Mouse (Mus musculus) inflammation-experienced regulatory T-cells, adult 6 months (primary cell): ENCODE data around the gene Nrde2. TPM values are rescaled to one million over a fixed set of nuclear protein-coding genes. Genes with fewer than 3 reads are reported as not detected.
A peak's percentile ranks its signal among the peaks of the same experiment; 100 is the strongest.
"Not testable (repeated sequence)": the region's sequence is repeated elsewhere in the genome, so short reads cannot be mapped to it uniquely, and the experiment has no call there.

Experiments
- ATAC-seq: one replicate; pipeline ENCODE4 v1.8.0; 2017
- polyA plus RNA-seq, 3 experiments: library from polyadenylated mRNA; unstranded; fragments of 100-300 nt; shearing (Covaris generic); gene quantifications; one replicate each; pipeline ENCODE4 v1.2.1; 2017

The Nrde2 gene
- 10 to 100 TPM; 10.8 to 17.9 (median 15.0) TPM for polyA plus RNA-seq

DNA sequence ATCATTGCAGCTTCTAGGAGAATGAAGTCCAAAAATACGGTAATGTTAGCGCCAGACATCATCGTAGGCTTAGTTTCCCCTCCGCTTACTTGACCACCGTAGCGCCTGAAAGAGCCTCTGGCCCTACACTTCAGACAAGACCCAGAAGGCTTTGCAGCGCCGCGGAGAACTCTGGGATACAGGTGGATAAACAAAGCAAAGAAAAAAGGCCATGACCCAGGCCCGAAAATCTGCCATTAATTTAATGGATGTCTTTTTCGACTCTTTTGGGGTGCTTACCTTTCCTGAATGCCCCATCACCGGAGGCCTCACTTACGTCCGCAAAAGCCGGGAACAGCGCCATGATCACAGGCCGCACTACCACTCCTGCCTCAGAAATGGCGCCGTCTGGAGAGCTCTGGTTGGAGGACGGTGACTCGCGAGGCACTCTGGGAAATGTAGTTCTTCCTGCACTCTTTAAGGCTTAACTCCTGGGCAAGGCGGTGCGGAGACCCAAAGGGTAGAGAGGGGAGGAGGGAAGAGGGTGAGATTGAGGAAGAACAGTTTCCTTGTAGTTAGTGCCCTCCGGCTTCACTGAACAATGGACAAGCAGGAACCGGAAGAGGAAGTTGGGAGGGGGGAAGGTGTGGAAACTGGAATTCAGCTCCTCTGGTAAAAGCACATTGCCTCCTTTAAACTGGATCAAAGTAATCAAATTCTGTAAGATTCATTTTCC, at the start of gene Nrde2:
TSS of gene Nrde2 (minus strand) at position 393 of the 715 bp plus-strand sequence.
- ATAC-seq = peak; percentile 100

DNA sequence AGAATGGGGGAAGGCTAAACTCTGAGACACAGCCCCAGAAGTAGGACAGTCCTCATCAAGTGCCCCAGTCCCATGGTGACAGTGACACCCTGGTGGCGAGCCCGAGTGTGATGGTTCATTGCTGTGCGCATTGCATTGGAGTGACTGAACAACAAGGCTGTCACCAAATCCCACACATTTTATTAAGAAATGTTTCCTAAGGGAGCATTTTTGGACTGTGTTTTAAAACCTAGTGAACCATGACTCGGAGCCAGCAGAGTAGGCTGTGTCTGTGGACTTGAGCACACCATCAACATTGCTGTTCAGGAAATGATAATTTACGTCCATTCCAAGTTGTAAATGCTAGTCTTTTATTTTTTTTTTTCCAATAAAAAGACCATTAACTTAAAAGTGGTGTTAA, 47.5 kb upstream of the Nrde2 start:
- no peak for ATAC-seq

DNA sequence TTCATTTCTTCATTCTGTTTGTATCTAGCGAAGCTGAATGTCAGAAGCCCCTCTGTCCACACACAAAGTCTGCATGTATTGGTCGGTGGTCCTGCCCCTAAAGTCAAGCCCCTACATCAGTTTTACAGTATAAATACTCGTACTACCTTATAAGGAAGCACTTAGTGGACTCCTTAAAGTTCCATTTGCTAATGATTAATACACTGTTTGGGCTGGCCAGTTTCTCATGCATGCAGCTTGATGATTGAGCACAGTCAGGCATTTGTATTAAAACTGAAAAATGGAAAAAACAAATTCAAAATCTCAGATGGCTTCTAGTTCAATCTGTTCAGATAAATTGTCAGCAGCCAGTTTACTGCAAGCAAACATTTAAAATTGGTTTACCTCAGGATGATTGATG, 47.1 kb upstream of the Nrde2 start:
- no peak for ATAC-seq

DNA sequence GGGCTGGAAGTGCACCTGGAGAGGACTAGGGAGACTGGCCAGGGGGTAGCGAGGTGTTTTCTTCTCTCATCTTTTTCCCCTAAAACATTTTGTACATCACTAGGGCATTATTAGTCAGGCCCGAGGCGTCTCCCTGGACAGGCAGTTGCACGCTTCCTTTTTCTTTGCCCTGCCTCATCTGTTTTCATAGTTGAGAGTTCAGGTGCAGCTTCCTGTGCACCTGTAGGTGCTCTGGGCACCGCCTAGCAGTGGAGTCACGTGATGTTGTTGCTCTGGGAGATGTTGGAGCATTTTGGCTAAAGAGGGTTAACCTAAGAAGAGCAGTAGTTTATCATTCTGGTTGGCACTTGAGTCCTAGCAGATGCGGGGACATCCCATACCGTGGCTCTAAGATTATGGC, 45.7 kb upstream of the Nrde2 start:
- ATAC-seq = no peak

DNA sequence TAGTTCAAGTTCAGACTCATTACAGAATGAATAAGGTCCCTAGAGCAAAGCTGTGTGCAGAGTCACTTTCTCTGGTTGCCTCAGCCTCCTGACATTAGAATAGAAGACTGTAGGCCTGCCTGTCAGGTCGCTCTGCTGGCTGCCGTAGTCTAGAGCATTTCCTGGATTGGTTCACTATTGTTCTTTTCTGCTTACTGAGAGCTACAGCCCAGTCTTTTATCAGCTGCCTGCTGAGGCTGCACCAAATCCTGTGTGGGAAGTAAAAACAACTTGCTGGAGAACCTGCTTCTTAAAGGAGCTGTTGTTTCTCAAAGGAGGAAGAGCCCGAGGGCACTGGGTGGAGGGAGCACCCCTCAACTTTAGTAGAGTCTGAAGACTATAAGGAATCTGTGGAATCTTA, 44.3 kb upstream of the Nrde2 start:
- ATAC-seq = no peak

DNA sequence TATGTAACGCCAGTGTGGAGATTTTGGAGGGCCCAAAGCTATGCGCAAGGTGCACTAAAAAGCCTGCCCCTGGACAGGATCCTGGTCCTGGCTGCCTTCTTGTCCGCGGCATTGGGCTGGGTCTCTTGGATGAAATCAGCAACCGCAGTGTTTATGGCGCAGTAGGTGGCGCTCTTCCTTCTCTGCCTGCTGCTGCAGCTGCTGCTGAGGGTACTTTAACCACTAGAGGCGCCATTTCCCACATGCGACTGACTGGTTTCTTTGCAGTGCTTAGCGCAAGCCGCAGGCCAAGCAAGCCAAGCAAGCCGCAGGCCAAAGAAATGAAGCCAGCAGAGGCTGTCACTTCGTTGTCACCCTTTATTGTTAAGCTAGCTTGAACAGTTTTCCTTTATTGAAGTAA, 42.4 kb upstream of the Nrde2 start:
- peak; percentile 63 for ATAC-seq

DNA sequence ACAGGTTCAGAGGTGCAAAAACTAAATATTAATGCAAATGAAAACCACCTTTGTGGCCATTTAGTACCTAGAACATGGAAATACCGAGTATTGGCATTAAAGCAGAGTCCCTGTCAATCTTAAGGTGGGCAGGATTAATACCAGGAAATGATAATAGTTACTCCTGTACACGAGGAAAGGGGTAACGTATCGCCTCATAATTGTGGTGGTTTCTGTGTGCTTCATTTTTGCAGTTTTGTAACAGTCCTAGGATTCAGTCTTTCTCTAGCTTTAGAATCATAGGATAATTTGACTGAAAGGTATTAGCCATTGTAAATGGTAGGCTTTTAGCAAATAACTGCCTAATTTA, 41.9 kb upstream of the Nrde2 start:
- ATAC-seq = no peak

DNA sequence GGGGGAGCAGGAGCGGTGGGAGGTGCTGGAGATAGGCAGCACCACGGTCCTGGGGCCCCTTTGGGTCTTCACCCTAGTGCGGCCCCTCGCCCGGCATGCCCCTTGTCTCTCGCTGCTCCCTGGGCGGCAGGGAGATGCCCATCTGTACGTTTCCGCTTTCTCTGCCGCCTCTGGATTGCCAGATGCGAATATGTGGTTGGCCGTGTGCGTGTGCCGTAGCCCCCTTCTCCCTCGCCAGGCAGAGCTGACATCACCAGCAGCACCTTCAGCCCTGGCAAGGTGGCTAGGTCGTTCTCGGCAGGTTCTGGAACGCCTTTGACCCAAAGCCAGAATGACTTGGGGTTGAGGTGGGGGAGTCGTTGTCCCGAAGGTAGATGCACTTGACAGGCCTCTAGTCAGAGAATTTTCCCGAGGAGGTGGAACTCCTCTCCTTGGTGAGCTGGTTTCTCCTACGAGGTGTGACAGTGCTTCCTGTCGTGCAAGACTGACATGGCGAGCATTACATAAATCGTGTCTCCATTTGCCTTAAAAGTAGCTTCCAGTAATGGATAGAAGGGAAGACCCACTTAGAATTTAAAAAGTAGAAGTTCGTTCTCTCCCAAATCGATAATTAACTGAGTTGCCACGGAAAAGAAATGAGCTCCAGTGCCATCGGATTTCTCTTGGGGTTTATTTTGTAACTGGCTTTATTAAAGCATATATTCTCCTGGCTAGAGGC, 41.4 kb upstream of the Nrde2 start:
- ATAC-seq = peak; percentile 21

DNA sequence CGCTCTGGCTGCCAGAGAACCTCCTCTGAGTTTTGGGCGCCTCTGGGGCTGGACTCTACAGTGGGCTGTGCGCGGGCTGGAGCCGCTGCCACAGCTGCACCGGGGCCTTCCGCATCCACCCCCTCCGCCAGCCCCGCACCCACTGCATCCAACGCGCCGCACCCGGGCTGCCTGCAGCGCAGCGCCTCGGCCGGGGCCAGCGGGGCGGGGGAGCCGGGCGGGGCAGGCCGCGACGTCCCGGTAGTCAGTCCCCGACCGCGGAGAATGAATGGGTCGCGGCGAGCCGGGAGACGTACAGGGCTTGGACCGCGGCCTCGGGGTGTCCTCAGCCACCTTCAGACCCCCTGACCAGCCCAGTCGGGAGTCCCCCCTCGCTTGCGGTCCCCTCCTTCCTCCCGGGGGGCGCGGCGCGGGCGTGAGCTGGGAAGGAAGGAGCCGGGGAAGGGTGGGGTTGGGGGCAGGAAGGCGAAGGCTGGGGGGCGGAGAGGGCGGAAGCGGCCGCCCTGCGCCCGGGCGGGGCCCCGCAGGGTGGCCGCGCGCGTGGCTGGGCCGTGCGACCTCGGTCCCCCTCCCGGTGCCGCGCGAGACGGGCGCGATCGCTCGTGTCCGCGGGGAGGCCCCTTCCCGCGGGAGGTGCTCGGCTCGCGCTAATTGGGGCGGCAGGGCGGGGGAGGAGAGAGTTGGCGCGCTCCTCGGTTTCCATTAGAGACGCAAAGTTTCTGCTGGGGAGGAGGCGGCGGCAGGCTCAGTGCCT, 40.6 kb upstream of the Nrde2 start:
- peak; percentile 35 for ATAC-seq

DNA sequence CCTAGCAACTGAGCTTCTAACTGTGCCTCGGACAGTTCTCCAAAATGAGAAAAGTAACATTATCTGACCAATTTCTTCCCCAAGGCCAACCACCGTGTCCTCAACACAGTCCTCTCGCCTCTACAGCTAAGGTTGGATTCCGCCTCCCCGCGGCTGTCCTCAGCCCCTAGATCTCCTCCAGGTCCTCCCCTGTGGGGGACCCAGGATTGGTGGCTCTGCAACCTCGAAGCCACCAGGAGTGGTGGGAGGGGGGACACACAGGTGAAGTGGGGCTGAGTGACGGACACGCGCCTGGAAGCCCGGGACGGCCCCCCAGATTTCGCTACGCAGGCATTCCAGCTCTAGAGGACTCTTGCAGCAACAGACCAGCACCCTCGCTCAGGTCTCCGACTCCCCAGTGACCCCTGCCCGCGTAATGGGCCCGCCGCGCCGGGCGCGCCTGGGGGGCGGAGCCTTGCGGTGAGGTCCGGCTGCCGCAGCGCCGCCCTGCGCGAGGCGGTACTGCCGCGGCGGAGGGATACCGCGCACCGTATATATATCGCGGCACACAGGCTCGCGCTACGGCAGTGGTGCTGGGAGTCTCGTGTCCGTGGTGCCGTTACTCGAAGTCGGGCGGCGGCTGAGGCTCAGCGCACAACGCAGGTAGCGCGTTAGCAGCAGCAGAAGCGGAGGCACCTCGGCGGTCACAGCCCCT, 39.7 kb upstream of the Nrde2 start, which contains the start of gene Calm1:
TSS of gene Calm1 (plus strand) at position 469 of the 694 bp plus-strand sequence.
- ATAC-seq = peak; percentile 62

DNA sequence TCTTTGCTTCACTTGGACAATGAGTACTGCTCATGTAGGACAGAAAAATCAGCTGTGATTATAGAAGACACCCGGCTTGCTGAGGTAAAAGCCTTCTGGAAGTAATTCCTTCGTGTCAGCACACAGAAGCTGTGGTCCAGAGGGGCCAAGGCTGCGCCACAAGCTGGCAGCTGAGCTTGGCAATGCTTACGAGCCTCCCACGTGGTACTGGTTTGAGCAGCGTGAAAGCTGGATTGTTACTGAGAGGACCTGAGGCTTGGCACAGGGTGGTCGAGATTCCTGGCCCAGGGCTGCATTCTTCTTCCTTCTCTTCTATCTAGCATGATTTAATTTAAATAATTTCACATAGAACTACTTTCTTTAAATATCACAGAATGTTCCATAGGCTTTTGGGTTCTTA, 37.3 kb upstream of the Nrde2 start:
- ATAC-seq = no peak

DNA sequence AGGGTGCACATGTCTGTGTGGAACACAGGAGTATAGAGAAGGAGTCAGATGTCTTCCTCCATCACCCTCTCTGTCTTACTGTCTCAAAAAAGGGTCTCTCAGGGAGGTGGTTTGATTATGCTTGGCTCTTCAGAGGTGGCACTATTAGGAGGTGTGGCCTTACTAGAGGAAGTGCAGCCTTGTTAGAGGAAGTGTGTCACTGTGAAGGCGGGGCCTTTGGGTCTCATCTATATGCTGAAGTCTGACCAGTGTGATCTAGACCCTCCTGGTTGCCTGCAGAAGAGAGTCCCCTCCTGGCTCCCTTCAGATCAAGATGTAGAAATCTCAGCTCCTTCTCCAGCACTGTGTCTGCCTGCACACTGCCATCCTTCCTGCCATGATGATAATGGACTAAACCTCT, 34.7 kb upstream of the Nrde2 start:
- ATAC-seq = no peak

DNA sequence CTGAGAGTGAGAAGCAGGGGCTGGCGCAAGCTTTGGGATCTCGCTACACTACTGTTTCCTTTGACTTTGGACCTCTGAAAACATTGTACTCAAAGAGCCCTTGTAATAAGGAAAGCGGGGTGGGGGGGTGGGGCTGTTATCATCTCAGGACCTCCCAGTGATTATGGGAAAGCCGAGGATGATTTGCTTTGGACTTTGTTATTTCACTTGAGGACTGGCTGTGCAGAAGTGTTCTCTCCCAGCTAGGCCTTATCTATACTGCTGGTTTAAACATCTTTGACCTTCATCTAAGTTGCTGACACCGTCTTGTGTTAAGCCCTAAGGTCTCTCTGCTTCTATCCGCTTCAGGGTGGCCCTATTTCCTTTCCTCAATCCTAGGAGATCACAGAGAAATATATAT, 31.3 kb upstream of the Nrde2 start:
- ATAC-seq = no peak

DNA sequence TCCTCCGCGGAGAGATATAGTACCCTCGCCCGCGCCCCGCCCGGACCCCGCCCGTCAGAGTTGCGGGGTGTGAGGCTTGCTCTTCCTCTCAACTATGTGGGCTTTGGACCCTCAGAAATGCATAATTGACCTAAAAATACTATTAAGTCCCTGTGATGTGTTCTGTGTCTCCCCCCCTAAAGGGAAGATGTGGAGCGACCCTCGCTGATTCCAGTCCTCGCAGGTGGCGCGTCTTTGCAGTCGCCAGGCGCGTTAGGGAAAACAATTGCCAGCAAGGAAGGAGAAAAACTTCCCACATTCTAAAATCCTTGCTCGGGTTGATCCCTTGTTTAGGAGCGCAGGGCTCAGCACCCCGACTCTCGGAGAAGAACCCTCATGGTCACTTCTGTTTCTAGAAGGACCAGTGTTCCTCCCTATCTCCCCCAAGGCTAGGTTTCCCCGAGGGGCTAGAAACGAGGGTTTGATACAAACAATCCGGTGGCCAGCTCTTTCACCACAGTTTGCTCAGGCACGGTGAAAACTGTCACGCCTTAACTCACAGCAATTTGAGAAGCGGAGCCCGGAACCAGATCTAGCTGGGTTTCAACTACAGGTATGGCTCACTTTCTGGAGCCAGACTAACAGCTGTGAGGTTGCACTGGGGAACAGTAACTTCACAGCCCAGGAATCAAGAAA, 28.4 kb upstream of the Nrde2 start:
- no peak for ATAC-seq

DNA sequence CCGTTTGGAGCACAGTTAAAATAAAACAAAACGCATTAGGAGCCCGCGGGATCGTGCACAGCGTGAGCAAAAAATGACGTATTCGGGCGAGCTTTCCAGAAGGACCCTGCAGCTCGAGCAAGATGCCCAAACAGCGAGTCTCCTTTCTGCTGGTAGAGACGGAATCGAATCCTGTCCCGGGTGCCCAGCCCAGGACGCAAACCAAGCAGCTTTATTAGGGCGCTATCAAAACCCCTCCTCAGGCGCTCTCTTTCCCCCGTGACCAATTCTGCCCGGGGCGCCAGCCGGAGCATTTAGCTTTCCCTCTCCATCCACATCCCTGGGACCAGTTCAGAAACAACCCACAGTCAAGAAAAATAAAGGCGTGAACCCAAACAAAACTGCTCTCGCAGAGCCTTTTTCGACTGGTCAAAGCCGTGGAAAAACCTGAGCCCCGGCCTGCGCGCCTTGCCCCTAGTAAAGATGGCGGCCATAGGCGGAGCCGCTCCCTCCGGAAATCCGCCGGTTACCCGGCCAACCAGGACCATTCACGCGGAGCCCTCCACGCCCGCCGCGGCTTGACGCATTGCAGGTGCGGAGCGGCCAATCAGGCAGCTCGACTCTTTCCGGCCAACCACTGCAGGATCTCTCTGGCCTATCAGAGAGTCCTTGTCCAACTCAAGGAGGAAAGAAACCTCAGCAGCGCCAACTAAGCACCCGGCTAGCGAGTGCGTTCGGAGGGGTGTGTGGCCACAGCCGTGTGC, 27.7 kb upstream of the Nrde2 start:
- peak; percentile 98 for ATAC-seq

DNA sequence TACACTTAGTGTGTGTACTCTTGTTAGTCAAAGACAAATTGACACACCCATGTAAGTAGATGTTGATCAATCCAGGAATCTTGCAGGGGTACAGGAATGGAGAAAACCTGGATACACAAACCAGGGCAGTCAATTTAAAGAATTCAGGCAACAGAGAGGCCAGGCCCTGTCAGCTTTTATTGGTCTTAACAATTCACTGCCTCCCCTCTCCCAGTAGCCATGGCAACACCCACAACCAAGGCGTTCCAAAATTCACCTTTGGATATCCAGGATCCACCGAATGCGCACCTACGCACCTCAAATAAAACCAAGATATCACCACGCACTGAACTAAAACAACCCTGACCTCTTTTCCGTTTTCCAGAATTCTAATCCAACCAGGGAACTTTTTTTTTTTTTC, 26.9 kb upstream of the Nrde2 start:
- ATAC-seq = no peak

DNA sequence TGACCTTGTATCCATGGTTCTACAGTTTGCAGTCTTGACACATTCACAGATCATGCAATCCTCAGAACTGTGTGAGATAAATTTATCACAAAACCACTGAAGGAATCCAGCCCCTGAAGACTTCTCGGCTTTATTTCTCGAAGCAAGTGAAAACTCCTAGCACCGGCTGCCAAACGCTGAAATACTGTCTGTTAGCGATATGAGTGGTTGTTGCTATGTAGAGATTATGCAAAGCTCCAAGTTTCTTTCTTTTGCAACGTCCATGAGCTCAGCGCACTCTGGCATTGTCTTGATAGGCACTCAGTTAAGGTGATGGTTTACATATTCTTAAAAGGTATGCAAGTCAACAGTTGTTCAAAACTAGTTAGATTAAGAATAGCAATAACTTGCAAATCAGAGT, 26.4 kb upstream of the Nrde2 start:
- ATAC-seq = no peak

DNA sequence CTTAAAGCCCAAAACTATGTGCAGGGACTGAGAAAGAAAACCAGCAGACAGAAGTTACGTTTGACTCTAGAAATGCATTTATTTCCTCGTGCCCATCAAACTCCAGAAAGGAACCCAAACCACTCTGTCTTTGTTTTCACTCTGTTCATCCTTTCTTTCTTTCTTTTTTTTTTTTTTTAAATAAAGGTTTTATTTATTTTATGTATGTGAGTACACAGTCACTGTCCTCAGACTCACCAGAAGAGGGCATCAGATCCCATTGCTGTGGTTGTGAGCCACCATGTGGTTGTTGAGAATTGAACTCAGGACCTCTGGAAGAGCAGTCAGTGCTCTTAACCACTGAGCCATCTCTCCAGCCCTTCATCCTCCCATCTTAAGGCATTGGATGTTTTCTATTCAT, 25.5 kb upstream of the Nrde2 start:
- not testable (repeated sequence) for ATAC-seq

DNA sequence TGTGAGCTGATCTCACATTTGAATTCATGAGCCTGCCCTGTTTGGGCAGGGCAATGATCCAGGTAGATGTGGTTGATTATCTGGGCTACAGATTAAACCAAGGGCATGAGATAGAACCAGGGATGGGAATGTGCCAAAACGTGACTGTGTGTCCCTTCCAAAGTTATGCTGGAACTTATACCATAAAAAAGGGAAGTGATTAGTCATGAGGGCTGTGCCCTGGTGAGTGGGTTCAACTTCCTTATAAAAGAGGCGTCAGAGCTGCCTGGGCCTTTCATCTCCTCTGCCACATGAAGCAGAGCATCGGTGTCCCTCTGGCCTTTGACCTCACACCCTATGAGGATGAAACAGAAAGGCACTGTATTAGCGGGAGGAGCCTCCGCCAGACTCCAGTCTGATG, 24.5 kb upstream of the Nrde2 start:
- no peak for ATAC-seq

DNA sequence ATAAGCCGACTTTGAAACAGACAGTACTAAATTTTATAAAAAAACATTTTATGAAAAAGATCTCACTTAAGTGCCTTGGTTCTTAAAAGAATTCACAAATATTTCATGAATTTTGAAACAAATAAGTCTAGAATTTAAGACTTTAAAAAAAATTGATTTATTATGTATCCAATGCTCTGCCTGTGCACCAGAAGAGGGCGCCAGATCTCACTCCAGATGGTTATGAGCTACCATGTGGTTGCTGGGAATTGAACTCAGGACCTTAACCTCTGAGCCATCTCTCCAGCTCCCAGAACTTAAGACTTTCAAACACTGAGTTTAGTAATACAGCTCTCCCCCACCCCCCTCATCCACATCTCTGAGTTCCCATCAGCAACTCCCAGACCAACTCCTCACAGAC, 23.2 kb upstream of the Nrde2 start:
- no peak for ATAC-seq

DNA sequence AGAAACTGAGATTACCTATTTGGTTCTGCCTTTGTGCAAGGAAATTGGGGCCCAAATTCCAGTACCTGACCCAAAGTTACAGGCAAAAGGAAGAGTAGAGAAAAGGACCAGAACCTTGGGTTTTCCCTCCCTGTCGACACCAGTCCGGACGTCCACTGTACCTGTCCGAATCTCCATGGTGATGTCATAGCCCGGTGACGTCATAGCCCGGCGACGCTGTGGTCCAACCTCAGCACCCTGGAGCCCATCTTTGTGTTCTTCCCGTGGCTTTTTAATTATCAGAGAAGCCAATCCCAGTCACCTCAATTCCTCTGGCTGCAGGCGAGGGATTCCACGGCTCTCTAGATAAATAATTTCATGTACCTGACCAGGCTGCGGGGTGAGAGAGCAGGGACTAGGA, 21.3 kb upstream of the Nrde2 start:
- ATAC-seq = no peak
